Mouse (Mus musculus) forebrain, postnatal 0 days (tissue): Measurements from ENCODE around the gene Hmx1. TPM values are rescaled to one million over a fixed set of nuclear protein-coding genes. Genes with fewer than 3 reads are reported as not detected.

Experiments
- ATAC-seq: fragments of 200-750 bp; cut with Nextera tagmentation; 2 replicates; pipeline ENCODE4 v1.8.0; 2017; ENCODE audit warnings: mild to moderate bottlenecking, moderate library complexity
- DNase-seq: peaks from one replicate; pipeline ENCODE4 v3.0.0-alpha.2; 2015
- H3K27ac ChIP-seq: fragments of 300-500 bp; sonication (generic); 2 replicates; pipeline ENCODE4 v1.5.1; 2014; ENCODE audit warnings: low read depth, mild to moderate bottlenecking, antibody characterized with exemption, low read length, moderate library complexity, mixed read lengths
- H3K27me3 ChIP-seq: fragments of 300-500 bp; sonication (generic); 2 replicates; pipeline ENCODE4 v1.6.1; 2014; ENCODE audit warnings: mild to moderate bottlenecking, low read length, mixed read lengths; ENCODE audit not compliant: insufficient read depth
- H3K36me3 ChIP-seq: fragments of 300-500 bp; sonication (generic); 2 replicates; pipeline ENCODE4 v1.6.1; 2014; ENCODE audit warnings: mild to moderate bottlenecking, moderate library complexity; ENCODE audit not compliant: insufficient read depth
- H3K4me1 ChIP-seq: fragments of 300-500 bp; sonication (generic); 2 replicates; pipeline ENCODE4 v1.6.1; 2014; ENCODE audit warnings: antibody characterized with exemption; ENCODE audit not compliant: insufficient read depth
- H3K4me2 ChIP-seq: fragments of 300-500 bp; sonication (generic); 2 replicates; pipeline ENCODE4 v1.6.1; 2014; ENCODE audit warnings: low read depth, mild to moderate bottlenecking, moderate library complexity
- H3K4me3 ChIP-seq: fragments of 300-500 bp; sonication (generic); 2 replicates; pipeline ENCODE4 v1.5.1; 2014; ENCODE audit warnings: low read depth, low read length, mixed read lengths
- H3K9ac ChIP-seq: fragments of 300-500 bp; sonication (generic); 2 replicates; pipeline ENCODE4 v1.6.1; 2014; ENCODE audit warnings: mild to moderate bottlenecking
- H3K9me3 ChIP-seq: fragments of 300-500 bp; sonication (generic); 2 replicates; pipeline ENCODE4 v1.6.1; 2016; ENCODE audit warnings: low read length
- CTCF ChIP-seq: sonication (generic); IDR thresholded peaks from 2 replicates; pipeline ENCODE4 v1.5.1; 2016; ENCODE audit warnings: antibody characterized with exemption, control low read depth, low read depth
- WGBS: fragments of 180-500 bp; shearing (Covaris S2); extraction: QIAGEN DNeasy Blood & Tissue Kit; methylation state at CpG from one replicate; pipeline ENCODE4 v1.1.7; 2014; 5-methylcytosine and 5-hydroxymethylcytosine counted together
- polyA plus RNA-seq: library from polyadenylated mRNA; unstranded; fragments of >200 nt; fragmentation: Nextera tagmentation; extraction: Ambion mirVana; gene quantifications from 2 replicates; pipeline ENCODE4 v1.2.1, GENCODE M21; 2015
- total RNA-seq: library from RNA; depleted of rRNA; stranded (reverse); fragments of >200 nt; gene quantifications from 2 replicates; pipeline ENCODE4 v1.2.3, GENCODE M21; 2014

Gene Hmx1
- total and polyA plus RNA-seq, 2 experiments from 2014 or later: 1.1 TPM; not detected in 1

- Histone ChIP-seq H3K36me3 (no peaks in the 10 kb centered on the region), H3K27ac (no peak overlapping the region), H3K9ac (no peak overlapping the region), H3K4me1 (no peaks in the 10 kb centered on the region), H3K4me3 (peak overlapping the region; percentile 17; the same call in 1 of the 2 replicates), H3K4me2 (peak overlapping the region; percentile 44), H3K27me3 (peaks cover 94% of the 10 kb centered on the region), H3K9me3 (no peaks in the 10 kb centered on the region)
- DNase-seq: no peak
- WGBS: 1% methylated on average over 62 of the region's 88 CpGs
- no peak for ATAC-seq
- TF ChIP-seq CTCF: no peak
These were observed 2.9 kb downstream of the Hmx1 start for GRCm38 (mm10) chr5:35391656-35392333.

GRCm38 (mm10) chr5:35392334-35392695 lies 3.4 kb downstream of the Hmx1 start:
- H3K36me3 ChIP-seq: no peaks in the 10 kb centered on the region
- ATAC-seq (no peak), DNase-seq (no peak)
- under 1% methylated on average over 33 of the region's 37 CpGs for WGBS
- peak overlapping the region; percentile 44 for H3K4me2 ChIP-seq
- peak overlapping the region; percentile 17; the same call in 1 of the 2 replicates for H3K4me3 ChIP-seq
- H3K9ac ChIP-seq: no peak overlapping the region
- TF ChIP-seq CTCF: no peak
- H3K27me3 ChIP-seq: peaks cover 94% of the 10 kb centered on the region
- no peak overlapping the region for H3K27ac ChIP-seq
- no peaks in the 10 kb centered on the region for H3K4me1 ChIP-seq
- H3K9me3 ChIP-seq: no peaks in the 10 kb centered on the region

GRCm38 (mm10) chr5:35395566-35396440 lies 6.9 kb downstream of the Hmx1 start:
- DNase-seq (no peak), ATAC-seq (no peak)
- peaks cover 89% of the 10 kb centered on the region for H3K27me3 ChIP-seq
- no peaks in the 10 kb centered on the region for H3K36me3 ChIP-seq
- no peak overlapping the region for H3K4me2 ChIP-seq
- no peak overlapping the region for H3K4me3 ChIP-seq
- 3% methylated on average over 9 of the region's 9 CpGs for WGBS
- H3K27ac ChIP-seq: no peak overlapping the region
- H3K4me1 ChIP-seq: no peaks in the 10 kb centered on the region
- no peak for TF ChIP-seq CTCF
- H3K9me3 ChIP-seq: no peaks in the 10 kb centered on the region
- H3K9ac ChIP-seq: no peak overlapping the region

- H3K4me2 ChIP-seq: no peak overlapping the region
These were observed 8.2 kb downstream of the Hmx1 start for GRCm38 (mm10) chr5:35396976-35397641.

GRCm38 (mm10) chr5:35397642-35398309 lies 8.9 kb downstream of the Hmx1 start:
- 4% methylated on average over 44 of the region's 52 CpGs for WGBS
- H3K36me3 ChIP-seq: no peaks in the 10 kb centered on the region
- no peaks in the 10 kb centered on the region for H3K9me3 ChIP-seq
- no peak overlapping the region for H3K9ac ChIP-seq
- DNase-seq (no peak), ATAC-seq (no peak)
- TF ChIP-seq CTCF: no peak
- no peaks in the 10 kb centered on the region for H3K4me1 ChIP-seq
- no peak overlapping the region for H3K27ac ChIP-seq
- H3K4me3 ChIP-seq: no peak overlapping the region
- no peak overlapping the region for H3K4me2 ChIP-seq
- H3K27me3 ChIP-seq: peaks cover 89% of the 10 kb centered on the region

More at GRCm38 (mm10) chr5:35396976-35397641, 8.2 kb downstream of the Hmx1 start:
- Histone ChIP-seq H3K27ac (no peak overlapping the region), H3K27me3 (peaks cover 89% of the 10 kb centered on the region), H3K36me3 (no peaks in the 10 kb centered on the region), H3K4me3 (no peak overlapping the region), H3K9me3 (no peaks in the 10 kb centered on the region), H3K4me1 (no peaks in the 10 kb centered on the region), H3K9ac (no peak overlapping the region)
- ATAC-seq (0 out of 2 replicates have a peak, but pooled peaks have one; percentile 14), DNase-seq (no peak)
- TF ChIP-seq CTCF: no peak
- WGBS: 2% methylated on average over 56 of the region's 57 CpGs

- ATAC-seq (no peak), DNase-seq (peak; percentile 68)
- no peaks in the 10 kb centered on the region for H3K9me3 ChIP-seq
- H3K9ac ChIP-seq: no peak overlapping the region
- no peaks in the 10 kb centered on the region for H3K4me1 ChIP-seq
- no peak overlapping the region for H3K27ac ChIP-seq
- TF ChIP-seq CTCF: no peak
- H3K4me2 ChIP-seq: no peak overlapping the region
- 2% methylated on average over 14 of the region's 14 CpGs for WGBS
- no peak overlapping the region for H3K4me3 ChIP-seq
- no peaks in the 10 kb centered on the region for H3K36me3 ChIP-seq
- H3K27me3 ChIP-seq: peaks cover 90% of the 10 kb centered on the region
These were observed 9.5 kb downstream of the Hmx1 start for GRCm38 (mm10) chr5:35398310-35398910.
